20 mouse cellular contexts compared by ENCODE assay signal in genomic region chr14:123587412-123587811, GRCm38 (mm10). TPM values are rescaled to one million over a fixed set of nuclear protein-coding genes. Genes with fewer than 3 reads are reported as not detected.
DNase-seq lines count a peak whose midpoint lies in the region; TF ChIP-seq lines count a peak whose summit lies in the region.
"Had no signal": no experiment of that assay in that cellular context is flagged by ENCODE, and none has a peak within 500 bp of the region (broad histone marks: within the 10 kb centered on the region; RNA-seq: fewer than 3 reads in every experiment).

No protein-coding gene starts in this region.

- H3K27me3 ChIP-seq in thymus, adult 2 months (ENCODE audit: control insufficient read depth, insufficient read depth, low read length): no peaks in the 10 kb centered on the region
- H3K27me3 ChIP-seq: embryonic facial prominence, embryonic 12.5 days; forebrain, embryonic 12.5 days had no signal

- H3K27ac ChIP-seq in thymus, adult 2 months (ENCODE audit: control insufficient read depth, insufficient read depth, low read length): no peak overlapping the region
- H3K27ac ChIP-seq: embryonic facial prominence, embryonic 10.5 days; embryonic facial prominence, embryonic 12.5 days; forebrain, embryonic 10.5 days; forebrain, embryonic 12.5 days had no signal

- intact Hi-C loops in gastrocnemius, postnatal 14 days (cut with DNase I; ENCODE audit: low total_unique reads): no loop called here

- peak; percentile 66 for DNase-seq in ES-CJ7 (ENCODE audit: low read depth, low spot score)
- peak; percentile 92 for DNase-seq in R1 (ENCODE audit: low read depth, low spot score)
- DNase-seq in gastrocnemius, postnatal 14 days: no peak
- DNase-seq in kidney, postnatal 14 days: no peak
- DNase-seq in thymus, adult 2 months: no peak
- DNase-seq: adrenal gland, adult 8-10 months; adrenal gland, postnatal 14 days; adrenal gland, postnatal 36 days; cerebellum, adult 11-12 months; cerebellum, adult 2 months; cerebellum, adult 9-10 months; cerebellum, postnatal 10 days; cerebellum, postnatal 25 days had no signal

- H3K4me3 ChIP-seq in thymus, adult 2 months (ENCODE audit: control insufficient read depth, insufficient read depth, low read length): no peak overlapping the region
- H3K4me3 ChIP-seq: embryonic facial prominence, embryonic 10.5 days; embryonic facial prominence, embryonic 12.5 days; forebrain, embryonic 10.5 days; forebrain, embryonic 12.5 days had no signal

- no peak for TF ChIP-seq CTCF in thymus, adult 2 months (IDR thresholded peaks at IDR 0.05; ENCODE audit: borderline replicate concordance, control insufficient read depth, extremely low read depth, insufficient read depth, low read length, poor library complexity)

- no peak for TF ChIP-seq POLR2A in thymus, adult 2 months (IDR thresholded peaks at IDR 0.05; ENCODE audit: control insufficient read depth, extremely low read depth, insufficient read depth, low read length, poor library complexity)

- no peaks in the 10 kb centered on the region for H3K4me1 ChIP-seq in thymus, adult 2 months (replicated peaks; ENCODE audit: control insufficient read depth, insufficient read depth, low read length)
- H3K4me1 ChIP-seq: embryonic facial prominence, embryonic 10.5 days; embryonic facial prominence, embryonic 12.5 days; forebrain, embryonic 12.5 days had no signal

- H3K36me3 ChIP-seq in thymus, adult 2 months (ENCODE audit: control insufficient read depth, insufficient read depth, low read length): no peaks in the 10 kb centered on the region
- H3K36me3 ChIP-seq: embryonic facial prominence, embryonic 10.5 days; embryonic facial prominence, embryonic 12.5 days; forebrain, embryonic 10.5 days; forebrain, embryonic 12.5 days; G1E had no signal

RNA-seq across cellular contexts. Expression of gene Nalcn, which starts 39.5 kb away (rescaled TPM):
- under 1 TPM; 0.21 to 0.29 TPM for total RNA-seq in gastrocnemius, postnatal 14 days (2021)
- 0.13 and 0.14 TPM in 2 replicates for polyA plus RNA-seq in thymus, adult 2 months (2012; rRNA removed)
- polyA plus RNA-seq: activated CD4-positive, CD25-positive, alpha-beta regulatory T cell, adult 4 months; C2C12; G1E had no signal

Comparison
In these comparisons a context has a peak if more than half of its experiments do, and no peak if none do; other contexts are left out.
1. DNase-seq: peak in ES-CJ7 (single experiment) and R1 (single experiment); none in gastrocnemius, postnatal 14 days (single experiment), kidney, postnatal 14 days (single experiment) and thymus, adult 2 months (single experiment).